Comparison of ENCODE assay signal across 9 mouse cellular contexts in the genomic region with DNA sequence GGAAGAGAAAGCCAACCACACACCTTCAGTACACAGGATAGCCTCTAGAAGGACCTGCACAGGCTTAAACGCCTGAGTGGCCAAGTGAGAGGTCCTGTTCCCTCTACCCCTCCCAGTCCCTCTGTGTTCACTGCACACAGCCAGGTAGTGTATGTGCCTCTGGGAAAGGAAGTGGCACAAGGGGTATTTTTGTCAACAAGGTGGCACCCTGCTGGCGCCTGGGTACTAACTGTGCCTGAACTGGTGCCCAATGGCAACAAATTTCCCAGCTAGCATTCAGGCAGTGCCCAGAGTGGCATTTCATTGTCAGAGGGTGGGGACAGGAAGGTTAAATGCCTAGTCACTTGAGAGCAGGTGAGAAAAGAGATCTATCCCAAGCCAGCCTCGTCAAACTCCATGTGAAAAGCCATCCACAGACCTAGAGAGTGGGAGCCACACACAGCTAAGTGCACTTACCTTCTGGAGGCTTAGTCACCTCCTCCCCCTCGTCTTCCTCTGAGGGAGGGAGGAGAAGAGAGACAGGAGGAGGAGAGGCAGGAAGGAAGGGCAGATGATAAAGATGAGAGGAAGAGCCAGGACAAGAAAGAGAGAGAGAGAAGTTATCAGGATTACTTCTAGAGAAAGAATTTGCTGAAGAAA.
DNase-seq lines count a peak whose midpoint lies in the region; ATAC-seq lines count a peak whose summit lies in the region.
"Had no signal": no experiment of that assay in that cellular context is flagged by ENCODE, and none has a peak within 500 bp of the region (broad histone marks: within the 10 kb centered on the region; RNA-seq: fewer than 3 reads in every experiment).

No protein-coding gene starts in this region.

- H3K9ac ChIP-seq in heart, embryonic 12.5 days: no peak overlapping the region
- no peak overlapping the region for H3K9ac ChIP-seq in neural tube, embryonic 13.5 days
- H3K9ac ChIP-seq: limb, embryonic 15.5 days had no signal

- intact Hi-C loops in heart, postnatal 25 days (cut with DNase I): no loop called here

- peaks cover 73% of the 10 kb centered on the region for H3K36me3 ChIP-seq in heart, embryonic 12.5 days
- no peaks in the 10 kb centered on the region for H3K36me3 ChIP-seq in neural tube, embryonic 13.5 days

- H3K27ac ChIP-seq in heart, embryonic 12.5 days (ENCODE audit: poor library complexity, severe bottlenecking): peak overlapping the region; percentile 39; the same call in 1 of the 2 replicates
- H3K27ac ChIP-seq in neural tube, embryonic 13.5 days (replicated peaks): no peak overlapping the region
- H3K27ac ChIP-seq: limb, embryonic 15.5 days had no signal

- H3K9me3 ChIP-seq in heart, embryonic 12.5 days (replicated peaks): no peaks in the 10 kb centered on the region
- H3K9me3 ChIP-seq in neural tube, embryonic 13.5 days: no peaks in the 10 kb centered on the region
- H3K9me3 ChIP-seq: limb, embryonic 15.5 days had no signal

- no peak overlapping the region for H3K4me2 ChIP-seq in heart, embryonic 12.5 days
- H3K4me2 ChIP-seq in neural tube, embryonic 13.5 days: no peak overlapping the region
- H3K4me2 ChIP-seq: limb, embryonic 15.5 days had no signal

- ATAC-seq in heart, embryonic 12.5 days (ENCODE audit: insufficient number of reproducible peaks, low FRiP score): no peak
- 0 out of 2 replicates have a peak, but pooled peaks have one; percentile 40 for ATAC-seq in neural tube, embryonic 13.5 days (ENCODE audit: low read depth)
- ATAC-seq in inflammation-experienced regulatory T-cells, adult 6 months: peak; percentile 41

- H3K27me3 ChIP-seq in heart, embryonic 12.5 days (replicated peaks): no peaks in the 10 kb centered on the region
- H3K27me3 ChIP-seq in neural tube, embryonic 13.5 days: no peaks in the 10 kb centered on the region
- H3K27me3 ChIP-seq: limb, embryonic 15.5 days had no signal

- no peak overlapping the region for H3K4me3 ChIP-seq in heart, embryonic 12.5 days
- no peak overlapping the region for H3K4me3 ChIP-seq in neural tube, embryonic 13.5 days
- H3K4me3 ChIP-seq: limb, embryonic 15.5 days had no signal

- 58% methylated on average over 4 of the region's 4 CpGs for WGBS in heart, embryonic 12.5 days
- whole genome bisulfite sequencing in neural tube, embryonic 13.5 days: 66% methylated on average over 4 of the region's 4 CpGs

- peaks cover 81% of the 10 kb centered on the region for H3K4me1 ChIP-seq in heart, embryonic 12.5 days (replicated peaks)
- 0 out of 2 replicates have a peak, but pooled peaks cover 6% of the 10 kb centered on the region for H3K4me1 ChIP-seq in neural tube, embryonic 13.5 days (replicated peaks)

- DNase-seq in heart, postnatal 25 days (ENCODE audit: low spot score): no peak
- DNase-seq in neural tube, embryonic 10.5 days (ENCODE audit: extremely low spot score, low spot score): no peak
- no peak for DNase-seq in c-Kit-positive CD71-positive TER-119-positive erythroid progenitor cells, embryonic 14.5 days (ENCODE audit: low spot score)
- DNase-seq in spleen, postnatal 10 days (ENCODE audit: low spot score in 2 of 2): no peak
- DNase-seq: embryo, embryonic 11 days had no signal
